ENCODE assay signal across 30 mouse cellular contexts in the genomic region with DNA sequence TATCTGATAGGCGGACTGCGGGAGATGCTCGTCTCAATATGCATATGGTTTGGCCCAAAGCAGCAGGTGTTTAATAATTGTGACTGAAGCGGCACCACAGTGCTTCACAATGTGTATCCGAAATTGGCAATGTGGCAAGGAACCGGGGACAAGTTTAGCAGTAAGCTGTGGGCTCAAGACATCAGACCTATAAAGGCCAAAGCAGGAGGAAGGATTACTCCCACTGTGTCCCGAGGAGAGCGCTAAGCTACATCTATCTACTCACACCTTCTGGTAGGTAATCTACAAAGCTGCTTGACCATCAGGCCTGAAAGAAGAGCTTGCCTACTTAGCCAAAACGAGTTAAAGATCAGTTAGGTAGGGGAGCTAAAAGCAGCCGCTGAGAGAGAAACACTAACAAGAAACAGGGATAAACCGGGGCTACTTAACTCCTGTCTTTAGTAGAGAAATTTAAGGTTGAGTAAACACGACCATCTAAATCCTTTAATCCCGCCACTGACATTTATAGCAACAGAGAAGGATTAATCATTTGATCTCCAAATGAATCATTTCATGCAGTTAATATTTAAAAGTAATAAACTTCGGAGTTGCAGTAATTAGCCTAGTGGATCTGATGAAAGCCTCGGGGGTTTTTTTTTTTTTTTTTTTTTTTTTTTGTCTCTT.
DNase-seq lines count a peak whose midpoint lies in the region; ATAC-seq and TF ChIP-seq lines count a peak whose summit lies in the region.
"Had no signal": no experiment of that assay in that cellular context is flagged by ENCODE, and none has a peak within 500 bp of the region (broad histone marks: within the 10 kb centered on the region; RNA-seq: fewer than 3 reads in every experiment).

No protein-coding gene starts in this region.

- no peak overlapping the region for H3K9ac ChIP-seq in kidney, postnatal 0 days (ENCODE audit: low read depth, low read length)
- H3K9ac ChIP-seq: embryonic facial prominence, embryonic 12.5 days; kidney, embryonic 15.5 days; limb, embryonic 12.5 days; liver, embryonic 15.5 days; lung, embryonic 14.5 days; midbrain, embryonic 12.5 days; neural tube, embryonic 15.5 days had no signal

- TF ChIP-seq CTCF in kidney, postnatal 0 days (IDR thresholded peaks at IDR 0.05; ENCODE audit: low read depth) = no peak
- TF ChIP-seq CTCF in embryonic fibroblast, embryonic 13.5 days (IDR thresholded peaks at IDR 0.05; ENCODE audit: borderline replicate concordance, insufficient read depth, low read length) = no peak

- ATAC-seq in kidney, postnatal 0 days (replicated peaks; ENCODE audit: low FRiP score, low read depth) = no peak
- ATAC-seq: forebrain, embryonic 16.5 days; hindbrain, embryonic 16.5 days; intestine, embryonic 16.5 days had no signal

- H3K36me3 ChIP-seq in kidney, postnatal 0 days (ENCODE audit: insufficient read depth, low read length) = no peaks in the 10 kb centered on the region
- H3K36me3 ChIP-seq: embryonic facial prominence, embryonic 12.5 days; G1E; hindbrain, embryonic 10.5 days; kidney, embryonic 15.5 days; limb, embryonic 12.5 days; liver, embryonic 15.5 days; midbrain, embryonic 12.5 days; neural tube, embryonic 15.5 days had no signal

- peak overlapping the region; percentile 11; the same call in 1 of the 2 replicates for H3K4me2 ChIP-seq in kidney, postnatal 0 days (ENCODE audit: low read length)
- H3K4me2 ChIP-seq: embryonic facial prominence, embryonic 12.5 days; kidney, embryonic 15.5 days; limb, embryonic 12.5 days; liver, embryonic 15.5 days; lung, embryonic 14.5 days; midbrain, embryonic 12.5 days; neural tube, embryonic 15.5 days had no signal

- no peak overlapping the region for H3K27ac ChIP-seq in kidney, postnatal 0 days
- H3K27ac ChIP-seq in embryonic fibroblast, embryonic 13.5 days (ENCODE audit: insufficient read depth, low read length) = peak overlapping the region; percentile 65
- H3K27ac ChIP-seq: embryonic facial prominence, embryonic 12.5 days; forebrain, embryonic 10.5 days; gastrocnemius, adult 2 months; hindbrain, embryonic 10.5 days; kidney, embryonic 15.5 days; limb, embryonic 12.5 days; liver, embryonic 15.5 days; midbrain, embryonic 12.5 days; neural tube, embryonic 15.5 days; stomach, postnatal 0 days had no signal

- 44% methylated on average over 15 of the region's 15 CpGs for WGBS in kidney, postnatal 0 days

- H3K9me3 ChIP-seq in kidney, postnatal 0 days (replicated peaks; ENCODE audit: low read length) = no peaks in the 10 kb centered on the region
- H3K9me3 ChIP-seq: embryonic facial prominence, embryonic 12.5 days; forebrain, embryonic 10.5 days; hindbrain, embryonic 10.5 days; kidney, embryonic 15.5 days; limb, embryonic 12.5 days; liver, embryonic 15.5 days; midbrain, embryonic 12.5 days; neural tube, embryonic 15.5 days had no signal

- H3K4me3 ChIP-seq in kidney, postnatal 0 days (replicated peaks; ENCODE audit: low read depth, low read length) = no peak overlapping the region
- H3K4me3 ChIP-seq in embryonic fibroblast, embryonic 13.5 days (ENCODE audit: insufficient read depth, low read length) = no peak overlapping the region
- H3K4me3 ChIP-seq: embryonic facial prominence, embryonic 12.5 days; forebrain, embryonic 10.5 days; gastrocnemius, adult 2 months; hindbrain, embryonic 10.5 days; kidney, embryonic 15.5 days; limb, embryonic 12.5 days; liver, embryonic 15.5 days; midbrain, embryonic 12.5 days; neural tube, embryonic 15.5 days had no signal

- TF ChIP-seq POLR2A in embryonic fibroblast, embryonic 13.5 days (IDR thresholded peaks at IDR 0.05; ENCODE audit: low read depth, low read length) = no peak

- peak; percentile 45 for DNase-seq in embryo, embryonic 10.5 days (ENCODE audit: low spot score)
- DNase-seq in embryo, embryonic 10 days (ENCODE audit: low spot score) = no peak
- DNase-seq in kidney, postnatal 0 days (ENCODE audit: low spot score) = peak; percentile 68
- DNase-seq in kidney, adult 18-20 months = no peak
- peak; percentile 57 for DNase-seq in retina, postnatal 1 day
- no peak for DNase-seq in layer of hippocampus, adult 9-10 months (ENCODE audit: low spot score)
- DNase-seq: adrenal gland, postnatal 14 days; cerebellum, adult 11 months; cerebellum, adult 9-10 months; gastrocnemius, adult 2 months; heart, postnatal 14 days; layer of hippocampus, adult 9-11 months; lung, embryonic 14.5 days; right cerebral cortex, postnatal 4 days; thymus, adult 18-20 months; thymus, postnatal 36 days had no signal

- no peaks in the 10 kb centered on the region for H3K4me1 ChIP-seq in kidney, postnatal 0 days (replicated peaks; ENCODE audit: insufficient read depth, low read length)
- peaks cover 16% of the 10 kb centered on the region for H3K4me1 ChIP-seq in embryonic fibroblast, embryonic 13.5 days (ENCODE audit: control insufficient read depth, insufficient read depth, low read length)
- H3K4me1 ChIP-seq: hindbrain, embryonic 10.5 days; liver, embryonic 15.5 days; neural tube, embryonic 15.5 days had no signal

- H3K27me3 ChIP-seq in kidney, postnatal 0 days (ENCODE audit: insufficient read depth, low read length) = no peaks in the 10 kb centered on the region
- H3K27me3 ChIP-seq: embryonic facial prominence, embryonic 12.5 days; kidney, embryonic 15.5 days; limb, embryonic 12.5 days; liver, embryonic 15.5 days; midbrain, embryonic 12.5 days; neural tube, embryonic 15.5 days had no signal

Comparison
In these comparisons a context has a peak if more than half of its experiments do, and no peak if none do; other contexts are left out.
1. DNase-seq: peak in embryo, embryonic 10.5 days (single experiment), kidney, postnatal 0 days (single experiment) and retina, postnatal 1 day (single experiment); none in embryo, embryonic 10 days (single experiment), kidney, adult 18-20 months (single experiment) and layer of hippocampus, adult 9-10 months (single experiment).